Mouse (Mus musculus): ENCODE data around the gene AC161166.1. TPM values are rescaled to one million over a fixed set of nuclear protein-coding genes. Genes with fewer than 3 reads are reported as not detected.

The AC161166.1 gene
- polyA plus RNA-seq, 1 experiment from 2014 or later: 0.29 TPM

Other genes with a start within 250 kb of the AC161166.1 start
- 8.3 and 9.7 TPM in 2 replicates for gene Zfp93, start 242.0 kb downstream of the AC161166.1 start, polyA plus RNA-seq (2014; fragmentation: Nextera tagmentation; extraction: Ambion mirVana)
- gene Zfp61, start 211.2 kb downstream of the AC161166.1 start, polyA plus RNA-seq (2014; fragmentation: Nextera tagmentation; extraction: Ambion mirVana): 35.3 and 42.7 TPM in 2 replicates
- gene Zfp94, start 195.8 kb downstream of the AC161166.1 start, polyA plus RNA-seq (2014; fragmentation: Nextera tagmentation; extraction: Ambion mirVana): 10.6 and 13.2 TPM in 2 replicates
- 0.41 TPM in 1 of 2 replicates, not detected in the other for gene Tescl, start 178.5 kb downstream of the AC161166.1 start, polyA plus RNA-seq (2014; fragmentation: Nextera tagmentation; extraction: Ambion mirVana)
- gene Lypd5, start 163.3 kb downstream of the AC161166.1 start, polyA plus RNA-seq (2014; fragmentation: Nextera tagmentation; extraction: Ambion mirVana): not detected in 2 replicates
- gene Kcnn4, start 142.2 kb downstream of the AC161166.1 start, polyA plus RNA-seq (2014; fragmentation: Nextera tagmentation; extraction: Ambion mirVana): 2.4 and 3.0 TPM in 2 replicates
- gene Smg9, start 112.8 kb downstream of the AC161166.1 start, polyA plus RNA-seq (2014; fragmentation: Nextera tagmentation; extraction: Ambion mirVana): 23.2 and 26.6 TPM in 2 replicates
- not detected in 2 replicates for gene Irgc1, start 60.2 kb downstream of the AC161166.1 start, polyA plus RNA-seq (2014; fragmentation: Nextera tagmentation; extraction: Ambion mirVana)
- gene Plaur, start 50.0 kb downstream of the AC161166.1 start, polyA plus RNA-seq (2014; fragmentation: Nextera tagmentation; extraction: Ambion mirVana): 12.6 and 14.7 TPM in 2 replicates
- 1.4 and 1.5 TPM in 2 replicates for gene Cadm4, start 30.4 kb downstream of the AC161166.1 start, polyA plus RNA-seq (2014; fragmentation: Nextera tagmentation; extraction: Ambion mirVana)
- 28.5 and 30.9 TPM in 2 replicates for gene Zfp428, start 5.4 kb downstream of the AC161166.1 start, polyA plus RNA-seq (2014; fragmentation: Nextera tagmentation; extraction: Ambion mirVana)
- 8.9 and 9.0 TPM in 2 replicates for gene Irgq, start 18.2 kb upstream of the AC161166.1 start, polyA plus RNA-seq (2014; fragmentation: Nextera tagmentation; extraction: Ambion mirVana)
- 0.73 and 1.3 TPM in 2 replicates for gene Pinlyp, start 33.7 kb upstream of the AC161166.1 start, polyA plus RNA-seq (2014; fragmentation: Nextera tagmentation; extraction: Ambion mirVana)
- gene Xrcc1, start 33.8 kb upstream of the AC161166.1 start, polyA plus RNA-seq (2014; fragmentation: Nextera tagmentation; extraction: Ambion mirVana): 93.0 and 110 TPM in 2 replicates
- 36.6 and 40.1 TPM in 2 replicates for gene Ethe1, start 75.1 kb upstream of the AC161166.1 start, polyA plus RNA-seq (2014; fragmentation: Nextera tagmentation; extraction: Ambion mirVana)
- 3.5 and 4.0 TPM in 2 replicates for gene Zfp575, start 75.2 kb upstream of the AC161166.1 start, polyA plus RNA-seq (2014; fragmentation: Nextera tagmentation; extraction: Ambion mirVana)
- 0.64 and 1.1 TPM in 2 replicates for gene Phldb3, start 98.3 kb upstream of the AC161166.1 start, polyA plus RNA-seq (2014; fragmentation: Nextera tagmentation; extraction: Ambion mirVana)
- 9.8 and 13.7 TPM in 2 replicates for gene Lypd3, start 124.1 kb upstream of the AC161166.1 start, polyA plus RNA-seq (2014; fragmentation: Nextera tagmentation; extraction: Ambion mirVana)
- gene Tex101, start 164.2 kb upstream of the AC161166.1 start, polyA plus RNA-seq (2014; fragmentation: Nextera tagmentation; extraction: Ambion mirVana): not detected in 2 replicates
- not detected in 2 replicates for gene BC049730, start 196.8 kb upstream of the AC161166.1 start, polyA plus RNA-seq (2014; fragmentation: Nextera tagmentation; extraction: Ambion mirVana)
- gene Gm4763, start 214.5 kb upstream of the AC161166.1 start, polyA plus RNA-seq (2014; fragmentation: Nextera tagmentation; extraction: Ambion mirVana): not detected in 2 replicates
- gene Cd177, start 247.9 kb upstream of the AC161166.1 start, polyA plus RNA-seq (2014; fragmentation: Nextera tagmentation; extraction: Ambion mirVana): 0.67 and 1.3 TPM in 2 replicates